Mouse (Mus musculus) CH12.LX (cell line): ENCODE results near the gene Nectin2. TPM values are rescaled to one million over a fixed set of nuclear protein-coding genes. Genes with fewer than 3 reads are reported as not detected.

ENCODE experiments used
- DNase-seq: peaks from one replicate; pipeline ENCODE4 v3.0.0-alpha.2; 2013; ENCODE audit errors: extremely low read depth
- H3K27ac ChIP-seq: 2 replicates; pipeline ENCODE4 v1.5.1; 2012; ENCODE audit warnings: low read depth, mild to moderate bottlenecking, control low read depth, moderate library complexity; ENCODE audit not compliant: insufficient read depth
- H3K27me3 ChIP-seq: replicated peaks from 2 replicates; pipeline ENCODE3; 2012; ENCODE audit warnings: inconsistent platforms
- H3K36me3 ChIP-seq, 2 experiments: replicated peaks in 1 of 2; 2 replicates each; pipeline versions ENCODE3 to v1.6.1; 2012; ENCODE audit warnings: inconsistent platforms in 1 of 2, low read length in 1 of 2, mild to moderate bottlenecking in 1 of 2, mixed read lengths in 1 of 2, moderate library complexity in 1 of 2; ENCODE audit not compliant: control insufficient read depth in 1 of 2, insufficient read depth in 1 of 2
- H3K4me1 ChIP-seq, 2 experiments: 2 replicates each; pipeline ENCODE4 v1.6.1; 2012; ENCODE audit warnings: inconsistent platforms in 1 of 2, moderate library complexity in 1 of 2; ENCODE audit not compliant: insufficient read depth in 2 of 2, control insufficient read depth in 1 of 2
- H3K4me2 ChIP-seq: 2 replicates; pipeline ENCODE4 v1.6.1; 2012; ENCODE audit warnings: low read depth, mild to moderate bottlenecking, control low read depth; ENCODE audit not compliant: poor library complexity, insufficient read depth, severe bottlenecking
- H3K4me3 ChIP-seq, 3 experiments: fragments of 150-350 bp in 1 of 3; sonication (generic) in 1 of 3; replicated peaks in 1 of 3; 2 replicates each; pipeline versions ENCODE3 to v1.5.1; 2011 to 2012; ENCODE audit warnings: low read depth in 2 of 3, low read length in 2 of 3, mild to moderate bottlenecking in 2 of 3, moderate library complexity in 2 of 3, control low read depth in 1 of 3, improper control_type of control experiment in 1 of 3, inconsistent platforms in 1 of 3, mixed read lengths in 1 of 3; ENCODE audit not compliant: poor library complexity in 1 of 3
- H3K79me2 ChIP-seq: replicated peaks from 2 replicates; pipeline ENCODE4 v1.6.1; 2012; ENCODE audit warnings: mild to moderate bottlenecking, moderate library complexity; ENCODE audit not compliant: control insufficient read depth, poor library complexity, insufficient read depth, severe bottlenecking; ENCODE audit errors: extremely low read depth
- H3K9ac ChIP-seq: 2 replicates; pipeline ENCODE4 v1.6.1; 2012; ENCODE audit warnings: low read depth, mild to moderate bottlenecking, control low read depth, moderate library complexity; ENCODE audit not compliant: insufficient read depth
- H3K9me3 ChIP-seq: replicated peaks from 2 replicates; pipeline ENCODE3; 2012; ENCODE audit warnings: low read length, inconsistent platforms, mixed read lengths
- BHLHE40 ChIP-seq: IDR thresholded peaks from 2 replicates; pipeline ENCODE4 v1.6.1; 2011; ENCODE audit warnings: mild to moderate bottlenecking, low read depth, low read length, improper control_type of control experiment
- CTCF ChIP-seq, 2 experiments: IDR thresholded peaks in 1 of 2; conservative IDR thresholded peaks in 1 of 2; 2 replicates each; pipeline ENCODE4 v1.5.1; 2011 to 2012; ENCODE audit warnings: low read depth in 2 of 2, low read length in 2 of 2, improper control_type of control experiment in 1 of 2, inconsistent platforms in 1 of 2, mild to moderate bottlenecking in 1 of 2, moderate library complexity in 1 of 2
- E2F4 ChIP-seq: IDR thresholded peaks from 2 replicates; pipeline ENCODE4 v1.6.1; 2011; ENCODE audit warnings: low read depth, low read length, improper control_type of control experiment; ENCODE audit not compliant: insufficient replicate concordance
- GABPA ChIP-seq: IDR thresholded peaks from 2 replicates; pipeline ENCODE4 v1.6.1; 2012; ENCODE audit warnings: low read depth, low read length, improper control_type of control experiment, inconsistent platforms; ENCODE audit not compliant: insufficient replicate concordance
- IRF4 ChIP-seq: IDR thresholded peaks from 2 replicates; pipeline ENCODE4 v1.6.1; 2014; ENCODE audit warnings: low read depth, mild to moderate bottlenecking, inconsistent platforms, low read length, improper control_type of control experiment
- JUN ChIP-seq: IDR thresholded peaks from 2 replicates; pipeline ENCODE4 v1.6.1; 2011; ENCODE audit warnings: low read depth, mild to moderate bottlenecking, low read length, improper control_type of control experiment, moderate library complexity; ENCODE audit not compliant: insufficient read depth
- JUND ChIP-seq: conservative IDR thresholded peaks from 2 replicates; pipeline ENCODE4 v1.6.1; 2011; ENCODE audit warnings: low read depth, low read length, improper control_type of control experiment
- KAT2A ChIP-seq: IDR thresholded peaks from 2 replicates; pipeline ENCODE4 v1.6.1; 2012; ENCODE audit warnings: low read length, improper control_type of control experiment, inconsistent platforms; ENCODE audit not compliant: insufficient replicate concordance
- NRF1 ChIP-seq: IDR thresholded peaks from 2 replicates; pipeline ENCODE4 v1.6.1; 2014; ENCODE audit warnings: low read depth, mild to moderate bottlenecking, inconsistent platforms, low read length, improper control_type of control experiment, moderate library complexity
- PAX5 ChIP-seq: IDR thresholded peaks from 2 replicates; pipeline ENCODE4 v1.6.1; 2012; ENCODE audit warnings: low read length, inconsistent platforms, mixed read lengths
- RAD21 ChIP-seq: IDR thresholded peaks from 2 replicates; pipeline ENCODE4 v1.6.1; 2011; ENCODE audit warnings: low read depth, mild to moderate bottlenecking, low read length, improper control_type of control experiment, moderate library complexity
- RCOR1 ChIP-seq: conservative IDR thresholded peaks from 2 replicates; pipeline ENCODE4 v1.6.1; 2012; ENCODE audit warnings: low read depth, mild to moderate bottlenecking, inconsistent platforms, low read length, improper control_type of control experiment
- SIN3A ChIP-seq: IDR thresholded peaks from 2 replicates; pipeline ENCODE4 v1.6.1; 2012; ENCODE audit warnings: low read length, improper control_type of control experiment, inconsistent platforms
- SMC3 ChIP-seq: IDR thresholded peaks from 2 replicates; pipeline ENCODE4 v1.6.1; 2011; ENCODE audit warnings: low read depth, low read length, improper control_type of control experiment
- TCF12 ChIP-seq: IDR thresholded peaks from 2 replicates; pipeline ENCODE4 v1.6.1; 2014; ENCODE audit warnings: low read depth, mild to moderate bottlenecking, inconsistent platforms, low read length, improper control_type of control experiment
- UBTF ChIP-seq: IDR thresholded peaks from 2 replicates; pipeline ENCODE4 v1.6.1; 2012; ENCODE audit warnings: low read depth, mild to moderate bottlenecking, inconsistent platforms, low read length, improper control_type of control experiment, moderate library complexity
- USF1 ChIP-seq: IDR thresholded peaks from 2 replicates; pipeline ENCODE4 v1.6.1; 2014; ENCODE audit warnings: low read depth, mild to moderate bottlenecking, inconsistent platforms, low read length, improper control_type of control experiment
- USF2 ChIP-seq: conservative IDR thresholded peaks from 2 replicates; pipeline ENCODE4 v1.6.1; 2011; ENCODE audit warnings: low read depth, low read length, improper control_type of control experiment
- ZKSCAN1 ChIP-seq: IDR thresholded peaks from 2 replicates; pipeline ENCODE4 v1.6.1; 2012; ENCODE audit warnings: low read depth, inconsistent platforms, low read length, improper control_type of control experiment, borderline replicate concordance
- ZNF384 ChIP-seq: IDR thresholded peaks from 2 replicates; pipeline ENCODE4 v1.6.1; 2012; ENCODE audit warnings: low read depth, low read length, improper control_type of control experiment, inconsistent platforms
- dilution Hi-C: fragments of 300-500 bp; cut with MboI; formaldehyde crosslinking; loops from 2 replicates; pipeline ENCODE4 v1.14.3; 2020; ENCODE audit warnings: low sequenced_read_pairs; ENCODE audit not compliant: extremely low pct_unique_long_range_greater_than_20kb, extremely low pct_ligation_motif_present
- in situ Hi-C: fragments of 300-500 bp; cut with MboI; formaldehyde crosslinking; loops from 3 replicates; pipeline ENCODE4 v1.14.3; 2019; ENCODE audit warnings: low sequenced_read_pairs, low pct_ligation_motif_present, low pct_unique_long_range_greater_than_20kb, mixed read lengths
- polyA plus RNA-seq: library from polyadenylated mRNA; unstranded; fragments of >175 nt; gene quantifications from 2 replicates; pipeline ENCODE4 v1.2.1, GENCODE M21; 2012; ENCODE audit warnings: low read depth; ENCODE audit not compliant: insufficient read length
- total RNA-seq, 2 experiments: library from RNA; depleted of rRNA; stranded (reverse); fragments of 300-350 nt in 1 of 2; fragments of >200 nt in 1 of 2; gene quantifications; 2 replicates each; pipeline ENCODE4 v1.2.3; 2012 to 2014

Gene Nectin2
- total and polyA plus RNA-seq, 3 experiments: 3.0 to 14.1 (median 6.3) TPM

- H3K27ac ChIP-seq: no peak overlapping the region
- no peak overlapping the region for H3K4me2 ChIP-seq
- H3K4me3 ChIP-seq: no peak overlapping the region
- H3K79me2 ChIP-seq: no peaks in the 10 kb centered on the region
- TF ChIP-seq USF1: no peak
- TF ChIP-seq CTCF (conservative IDR thresholded peaks at IDR 0.05 in 1 of 2, IDR thresholded peaks at IDR 0.05 in 1 of 2; ENCODE audit: low read depth in 2 of 2, low read length in 2 of 2): peak in 1 of 2 experiments; percentile 42; a peak in 2 of 4 replicates
- TF ChIP-seq PAX5: no peak
- TF ChIP-seq TCF12: no peak
- dilution Hi-C loops (no loop called here), in situ Hi-C loops (no loop called here)
- H3K36me3 ChIP-seq: peaks cover 0 to 7% of the 10 kb centered on the region in 2 experiments
- no peak for DNase-seq
- H3K4me1 ChIP-seq: peaks cover 6% of the 10 kb centered on the region in 2 experiments
- no peak overlapping the region for H3K9ac ChIP-seq
- H3K9me3 ChIP-seq: peaks cover 3% of the 10 kb centered on the region
- peaks cover 18% of the 10 kb centered on the region for H3K27me3 ChIP-seq
Measured at GRCm38 (mm10) chr7:19755008-19755407, 4.7 kb upstream of the Nectin2 start.

GRCm38 (mm10) chr7:19754065-19754464 lies 3.8 kb upstream of the Nectin2 start:
- dilution Hi-C loops: no loop called here
- in situ Hi-C loops: loop anchor here (5.0 kb wide), 1 partner anchor 33 kb away; no protein-coding TSS in a partner anchor
- Histone ChIP-seq H3K27me3 (peaks cover 15% of the 10 kb centered on the region), H3K9me3 (peaks cover 3% of the 10 kb centered on the region), H3K36me3 (peaks cover 0 to 5% of the 10 kb centered on the region in 2 experiments), H3K4me1 (peaks cover 6% of the 10 kb centered on the region in 2 experiments), H3K27ac (no peak overlapping the region), H3K79me2 (no peaks in the 10 kb centered on the region), H3K9ac (no peak overlapping the region), H3K4me3 (no peak overlapping the region), H3K4me2 (no peak overlapping the region)
- TF ChIP-seq NRF1: no peak
- no peak for TF ChIP-seq SIN3A
- no peak for TF ChIP-seq RCOR1
- no peak for TF ChIP-seq RAD21
- TF ChIP-seq JUND: no peak
- TF ChIP-seq UBTF: no peak
- no peak for TF ChIP-seq ZKSCAN1
- TF ChIP-seq KAT2A: no peak
- no peak for TF ChIP-seq IRF4
- no peak for TF ChIP-seq GABPA
- no peak for TF ChIP-seq USF2
- no peak for TF ChIP-seq CTCF (conservative IDR thresholded peaks at IDR 0.05 in 1 of 2, IDR thresholded peaks at IDR 0.05 in 1 of 2; ENCODE audit: low read depth in 2 of 2, low read length in 2 of 2)
- no peak for TF ChIP-seq JUN
- TF ChIP-seq SMC3: no peak
- TF ChIP-seq BHLHE40: no peak
- no peak for TF ChIP-seq E2F4
- TF ChIP-seq ZNF384: no peak
- no peak for TF ChIP-seq USF1
- DNase-seq: no peak
